Mouse (Mus musculus) heart, adult 2 months (tissue): ENCODE measurements around the gene Xndc1. TPM values are rescaled to one million over a fixed set of nuclear protein-coding genes. Genes with fewer than 3 reads are reported as not detected.

ENCODE experiments used
- DNase-seq, 2 experiments: peaks; one replicate each; pipeline ENCODE4 v3.0.0; 2021
- H3K27ac ChIP-seq: fragments of 200-600 bp; 2 replicates; pipeline ENCODE4 v1.8.1; 2022
- H3K27me3 ChIP-seq: fragments of 200-500 bp; 2 replicates; pipeline ENCODE4 v1.6.1; 2012; ENCODE audit warnings: mild to moderate bottlenecking, low read length, inconsistent platforms, mixed read lengths; ENCODE audit not compliant: control insufficient read depth, insufficient read depth
- H3K36me3 ChIP-seq: fragments of 200-500 bp; 2 replicates; pipeline ENCODE4 v1.6.1; 2012; ENCODE audit warnings: low read length, inconsistent platforms; ENCODE audit not compliant: control insufficient read depth, insufficient read depth
- H3K4me1 ChIP-seq: fragments of 200-500 bp; 2 replicates; pipeline ENCODE4 v1.6.1; 2011; ENCODE audit warnings: low read length; ENCODE audit not compliant: control insufficient read depth, insufficient read depth
- H3K4me3 ChIP-seq: fragments of 200-600 bp; 2 replicates; pipeline ENCODE4 v1.8.1; 2022
- H3K79me2 ChIP-seq: fragments of 200-500 bp; replicated peaks from 2 replicates; pipeline ENCODE4 v1.6.1; 2012; ENCODE audit warnings: mild to moderate bottlenecking, inconsistent platforms, low read length, moderate library complexity, mixed read lengths; ENCODE audit not compliant: control insufficient read depth, insufficient read depth
- H3K9ac ChIP-seq: fragments of 200-500 bp; 2 replicates; pipeline ENCODE4 v1.6.1; 2012; ENCODE audit warnings: low read depth, mild to moderate bottlenecking, control low read depth, inconsistent platforms, low read length, mixed read lengths
- CTCF ChIP-seq: fragments of 200-600 bp; IDR thresholded peaks from 2 replicates; pipeline ENCODE4 v1.8.1; 2022; ENCODE audit warnings: antibody characterized with exemption, mild to moderate bottlenecking, moderate library complexity
- EP300 ChIP-seq: fragments of 200-500 bp; IDR thresholded peaks from 2 replicates; pipeline ENCODE4 v1.6.1; 2011; ENCODE audit warnings: low read depth, low read length, control low read depth; ENCODE audit not compliant: insufficient read depth
- POLR2A ChIP-seq: fragments of 200-500 bp; IDR thresholded peaks from 2 replicates; pipeline ENCODE4 v1.6.1; 2011; ENCODE audit warnings: mild to moderate bottlenecking, low read depth, low read length, control low read depth; ENCODE audit not compliant: insufficient read depth
- WGBS: fragments of 180-500 bp; shearing (Covaris S2); methylation state at CpG from one replicate; pipeline ENCODE4 v1.1.7; 2018; 5-methylcytosine and 5-hydroxymethylcytosine counted together
- intact Hi-C: fragments of 180-260 bp; cut with DNase I; formaldehyde crosslinking; loops from one replicate; pipeline ENCODE4 v1.15.1; 2025
- polyA plus RNA-seq: library from polyadenylated mRNA; depleted of rRNA; stranded (reverse); fragments of >200 nt; gene quantifications from 2 replicates; pipeline ENCODE4 v1.2.3, GENCODE M21; 2012
- total RNA-seq, 2 experiments: library from RNA; stranded (reverse); gene quantifications; 2 replicates each; pipeline ENCODE4 v1.2.3; 2021

The Xndc1 gene
- total and polyA plus RNA-seq, 3 experiments, result 5.7 to 11.2 (median 6.5) TPM

DNA sequence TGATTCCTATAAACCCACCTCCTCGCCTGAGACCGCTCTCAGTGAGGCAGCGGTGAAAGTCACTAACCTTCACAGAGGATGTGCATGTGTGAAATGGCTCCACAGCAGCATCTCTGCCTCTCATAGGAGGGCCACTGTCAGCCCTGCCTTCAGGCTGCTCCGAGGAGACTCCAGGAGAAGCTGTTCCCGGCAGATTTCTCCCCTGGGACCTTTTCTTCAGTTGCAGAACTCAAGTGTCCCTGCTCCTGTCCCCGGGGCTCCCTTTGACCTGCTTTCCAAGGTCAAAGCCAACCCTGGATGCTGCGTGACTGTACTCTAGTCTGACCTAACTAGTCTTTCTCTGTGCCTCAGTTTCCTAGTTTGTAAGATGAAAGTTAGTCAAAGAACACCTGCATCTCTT, 43.9 kb downstream of the Xndc1 start, which contains the start of gene Art5:
TSS of gene Art5 (minus strand) at position 319 of the 400 bp plus-strand sequence.
- Histone ChIP-seq H3K27ac (no peak within 1 kb of the TSS), H3K36me3 (peaks cover 2% of the 10 kb centered on the region), H3K4me1 (no peaks in the 10 kb centered on the region), H3K4me3 (no peak within 1 kb of the TSS), H3K27me3 (no peaks in the 10 kb centered on the region), H3K9ac (no peak within 1 kb of the TSS), H3K79me2 (no peaks in the 10 kb centered on the region; the same call in 1 of the 2 replicates)
- TF ChIP-seq POLR2A, result no peak
- no peak for TF ChIP-seq CTCF
- TF ChIP-seq EP300, result no peak
- intact Hi-C loops, result no loop called here
- WGBS, result 62% methylated on average over 7 of the region's 7 CpGs
- DNase-seq, result no peak

DNA sequence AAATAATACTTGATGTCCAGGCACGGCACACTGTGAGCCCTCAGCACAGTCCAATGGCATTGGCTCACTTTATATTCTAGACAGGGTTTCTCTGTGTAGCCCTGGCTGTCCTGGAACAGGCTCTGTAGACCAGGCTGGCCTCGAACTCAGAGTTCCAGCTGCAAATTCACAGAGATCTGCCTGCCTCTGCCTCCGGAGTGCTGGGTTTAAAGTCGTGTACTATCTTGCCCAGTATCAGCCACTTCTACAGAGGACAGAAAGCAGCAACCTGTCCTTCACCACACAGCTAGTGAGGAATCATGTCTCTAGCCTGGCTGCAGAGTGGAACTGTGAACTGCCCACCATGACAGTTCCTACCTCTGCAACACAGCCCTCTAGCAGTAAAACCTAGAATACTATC, 44.4 kb downstream of the Xndc1 start:
- Histone ChIP-seq H3K4me1 (no peaks in the 10 kb centered on the region), H3K79me2 (no peaks in the 10 kb centered on the region; the same call in 1 of the 2 replicates), H3K27me3 (no peaks in the 10 kb centered on the region), H3K9ac (no peak overlapping the region), H3K36me3 (peaks cover 2% of the 10 kb centered on the region), H3K4me3 (no peak overlapping the region), H3K27ac (no peak overlapping the region)
- intact Hi-C loops, result no loop called here
- TF ChIP-seq CTCF, result no peak
- no peak for TF ChIP-seq EP300
- no peak for TF ChIP-seq POLR2A
- 79% methylated on average over 4 of the region's 4 CpGs for WGBS
- DNase-seq, result no peak

DNA sequence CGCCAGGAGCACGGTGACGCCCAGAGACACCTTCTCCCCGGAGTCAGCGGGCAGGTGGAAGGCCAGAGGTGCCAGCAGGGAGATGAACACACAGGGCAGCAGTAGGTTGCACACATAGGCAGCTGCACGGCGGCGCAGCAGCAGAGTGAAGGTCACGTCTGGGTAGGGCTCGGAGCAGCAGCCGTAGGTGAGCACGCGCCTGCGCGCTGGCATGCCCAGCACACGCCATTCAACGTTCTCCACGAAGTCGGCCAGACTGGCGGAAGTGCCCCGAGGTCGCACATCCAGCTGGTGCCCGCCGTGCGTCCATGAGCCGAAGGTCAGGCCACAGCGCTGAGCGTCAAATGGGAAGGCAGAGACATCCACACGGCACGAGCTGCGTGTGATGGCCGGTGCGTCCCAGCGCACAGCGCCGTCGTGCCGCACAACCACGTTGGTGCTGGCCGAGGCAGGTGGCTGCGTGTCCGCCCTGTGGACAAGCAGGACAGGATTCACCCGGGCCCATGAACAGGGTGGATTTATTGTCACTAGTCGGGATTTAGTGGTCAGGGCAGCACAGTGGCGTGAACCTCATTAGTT, 47.9 kb downstream of the Xndc1 start:
- TF ChIP-seq CTCF (no peak), POLR2A (no peak; the same call in 1 of the 2 replicates), EP300 (no peak)
- Histone ChIP-seq H3K4me3 (no peak overlapping the region), H3K9ac (no peak overlapping the region), H3K36me3 (no peaks in the 10 kb centered on the region), H3K79me2 (no peaks in the 10 kb centered on the region), H3K4me1 (no peaks in the 10 kb centered on the region), H3K27ac (no peak overlapping the region), H3K27me3 (no peaks in the 10 kb centered on the region)
- 67% methylated on average over 45 of the region's 45 CpGs for WGBS
- DNase-seq, result no peak
- intact Hi-C loops, result no loop called here

DNA sequence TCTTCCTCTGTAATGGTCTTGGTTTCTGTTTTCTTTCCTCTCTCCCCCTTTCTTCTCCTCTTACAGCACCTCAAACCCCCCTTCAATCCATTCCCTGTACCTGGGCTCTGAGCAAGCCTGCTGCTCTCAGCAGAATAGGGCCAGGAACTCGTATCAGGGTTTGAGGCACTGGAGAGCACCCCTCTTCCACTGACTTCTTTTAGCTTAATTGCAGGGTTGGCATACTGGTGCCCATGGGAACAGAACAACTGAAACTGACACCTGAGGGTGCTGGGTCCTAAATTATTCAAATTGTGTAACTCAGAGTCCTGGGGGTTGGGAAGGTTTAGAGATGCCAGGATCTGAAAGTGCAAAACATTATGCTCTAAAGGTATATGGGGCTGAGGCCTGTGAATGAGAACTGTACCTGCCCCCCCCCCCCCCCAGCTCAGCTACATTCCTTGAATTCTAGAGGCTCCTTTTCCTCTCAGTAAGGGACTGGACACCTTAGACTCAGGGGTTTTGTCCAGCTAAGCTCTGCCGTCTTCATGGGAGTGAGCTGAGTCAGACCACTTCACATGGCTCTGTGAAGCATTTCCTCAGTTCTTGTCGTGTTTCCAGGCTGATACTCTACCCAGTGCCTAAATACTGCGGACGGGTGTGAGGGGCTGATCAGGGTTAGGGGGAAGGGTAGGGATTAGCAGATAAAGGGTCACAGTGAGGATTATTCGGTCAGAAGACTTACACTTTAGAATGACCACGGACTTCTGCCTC, 51.4 kb downstream of the Xndc1 start, which contains the start of gene Chrna10:
TSS of gene Chrna10 (minus strand) at position 250 of the 753 bp plus-strand sequence.
- Histone ChIP-seq H3K4me1 (no peaks in the 10 kb centered on the region), H3K79me2 (no peaks in the 10 kb centered on the region), H3K9ac (no peak within 1 kb of the TSS), H3K27me3 (no peaks in the 10 kb centered on the region), H3K4me3 (no peak within 1 kb of the TSS), H3K27ac (no peak within 1 kb of the TSS), H3K36me3 (no peaks in the 10 kb centered on the region; the same call in none of the 2 replicates)
- intact Hi-C loops, result no loop called here
- WGBS, result 42% methylated on average over 7 of the region's 7 CpGs
- TF ChIP-seq EP300 (no peak), POLR2A (no peak), CTCF (no peak)
- DNase-seq, result peak in 1 of 2 experiments; percentile 10

DNA sequence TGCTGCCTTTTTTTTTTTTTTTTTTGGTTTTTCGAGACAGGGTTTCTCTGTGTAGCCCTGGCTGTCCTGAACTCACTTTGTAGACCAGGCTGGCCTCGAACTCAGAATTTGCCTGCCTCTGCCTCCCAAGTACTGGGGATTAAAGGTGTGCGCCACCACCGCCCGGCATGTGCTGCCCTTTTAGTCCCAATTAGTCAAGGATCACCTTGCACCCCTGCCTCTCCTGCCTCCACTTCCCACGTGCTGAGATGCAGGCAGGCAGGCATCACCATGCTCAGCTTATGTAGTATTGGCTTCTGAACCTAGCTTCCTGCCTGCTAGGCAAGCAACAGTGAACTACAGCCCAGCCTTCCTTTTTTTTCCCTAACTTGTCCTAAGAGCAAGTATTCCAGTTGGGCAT, 52.1 kb downstream of the Xndc1 start:
- peaks cover 5% of the 10 kb centered on the region for H3K36me3 ChIP-seq
- intact Hi-C loops, result no loop called here
- H3K4me1 ChIP-seq, result no peaks in the 10 kb centered on the region
- WGBS, result 80% methylated on average over 6 of the region's 6 CpGs
- no peak overlapping the region for H3K4me3 ChIP-seq
- H3K9ac ChIP-seq, result no peak overlapping the region
- H3K27ac ChIP-seq, result no peak overlapping the region
- no peak for TF ChIP-seq CTCF
- no peak for TF ChIP-seq EP300
- no peak for TF ChIP-seq POLR2A
- no peak for DNase-seq
- no peaks in the 10 kb centered on the region for H3K79me2 ChIP-seq
- H3K27me3 ChIP-seq, result no peaks in the 10 kb centered on the region

DNA sequence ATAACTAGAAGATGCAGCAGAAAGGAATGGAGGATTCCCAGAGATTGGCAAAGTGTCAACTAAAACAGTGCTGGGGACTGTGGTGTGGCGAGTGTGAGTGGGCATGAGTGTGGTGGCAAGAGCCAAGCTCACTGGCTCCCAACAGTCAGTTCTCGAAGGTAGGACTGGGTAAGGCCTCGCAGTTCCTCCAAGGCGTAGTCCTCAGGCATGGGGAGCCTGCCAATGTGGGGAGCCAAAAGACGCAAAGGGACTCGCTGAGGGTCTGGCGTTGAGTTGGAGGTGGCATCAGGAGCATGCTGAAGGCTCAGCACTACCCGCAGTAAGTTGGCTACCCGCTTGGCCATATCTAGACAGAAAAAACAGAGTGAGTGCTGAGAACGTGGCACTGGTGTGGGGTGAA, 55.0 kb downstream of the Xndc1 start:
- intact Hi-C loops, result no loop called here
- DNase-seq, result no peak
- Histone ChIP-seq H3K27ac (no peak overlapping the region), H3K4me3 (no peak overlapping the region), H3K4me1 (no peaks in the 10 kb centered on the region), H3K27me3 (no peaks in the 10 kb centered on the region), H3K36me3 (peaks cover 8% of the 10 kb centered on the region), H3K9ac (no peak overlapping the region), H3K79me2 (no peaks in the 10 kb centered on the region)
- TF ChIP-seq EP300 (no peak), CTCF (no peak), POLR2A (no peak)
- 91% methylated on average over 10 of the region's 10 CpGs for WGBS
